Mouse (Mus musculus): ENCODE measurements at regions not wholly inside any gene's neighbourhood (a gene's known extent, or its start where the extent isn't known, plus 50 kb on each side); places are given as distances from the start of the nearest gene placed in this dataset.

GRCm38 (mm10) chr2:33978550-33978949 lies 90.8 kb upstream of the Mvb12b start:
- no peak for TF ChIP-seq POLR2A (IDR thresholded peaks at IDR 0.05; ENCODE audit: borderline replicate concordance, control insufficient read depth, low read depth, low read length)
- TF ChIP-seq CTCF (IDR thresholded peaks at IDR 0.05; ENCODE audit: control insufficient read depth, insufficient read depth, low read length), result no peak

Measured in bone marrow, adult 2 months (tissue).